Mouse (Mus musculus): ENCODE measurements around the gene Fbxl19. TPM values are rescaled to one million over a fixed set of nuclear protein-coding genes. Genes with fewer than 3 reads are reported as not detected.
A peak's percentile ranks its signal among the peaks of the same experiment; 100 is the strongest.

Fbxl19 gene
- total RNA-seq, 1 experiment from 2014 or later, result 12.8 TPM

DNA sequence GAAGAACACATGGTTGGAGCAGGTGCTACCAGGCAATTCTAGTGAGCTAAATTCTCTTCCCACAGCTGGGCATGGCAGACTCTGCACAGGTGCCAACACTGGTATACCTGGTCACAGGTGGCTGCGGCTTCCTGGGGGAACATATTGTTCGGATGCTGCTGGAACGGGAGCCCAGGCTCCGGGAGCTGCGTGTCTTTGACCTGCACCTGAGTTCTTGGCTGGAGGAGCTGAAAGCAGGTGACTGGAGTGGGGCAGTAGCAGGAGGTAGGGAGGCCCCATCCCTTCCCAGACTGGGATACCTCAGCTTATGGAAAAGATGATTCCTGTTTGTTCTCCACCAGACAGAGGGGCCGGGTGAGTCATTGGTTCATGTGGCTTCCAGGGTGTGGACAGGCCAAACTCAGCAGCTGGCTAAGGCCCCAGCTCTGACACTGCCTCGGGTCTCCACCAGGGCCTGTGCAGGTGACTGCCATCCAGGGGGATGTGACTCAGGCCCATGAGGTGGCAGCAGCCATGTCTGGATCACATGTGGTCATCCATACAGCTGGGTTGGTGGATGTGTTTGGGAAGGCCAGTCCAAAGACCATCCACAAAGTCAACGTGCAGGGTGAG is 56.8 kb downstream of the Fbxl19 start:
- peak; percentile 59 for DNase-seq

DNA sequence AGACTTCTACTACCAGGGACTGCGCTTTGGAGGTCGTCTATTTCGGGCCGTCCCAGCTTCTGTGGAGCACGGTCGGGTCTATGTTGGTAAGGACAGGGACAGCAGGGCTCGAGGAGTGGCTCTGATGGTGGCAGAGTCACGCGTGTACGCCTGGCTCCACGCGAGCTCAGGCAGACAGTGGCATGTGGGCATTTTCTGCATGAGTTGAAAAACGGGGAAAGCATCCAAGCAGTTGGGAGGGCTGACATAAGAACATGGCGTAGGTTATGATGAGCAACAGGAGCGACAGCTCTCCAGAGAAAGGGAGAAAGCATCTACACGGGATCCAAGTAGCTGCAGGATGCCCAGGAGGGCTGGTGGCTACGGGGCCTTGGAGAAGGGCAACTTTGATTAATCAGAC is 58.0 kb downstream of the Fbxl19 start:
- DNase-seq, result no peak

DNA sequence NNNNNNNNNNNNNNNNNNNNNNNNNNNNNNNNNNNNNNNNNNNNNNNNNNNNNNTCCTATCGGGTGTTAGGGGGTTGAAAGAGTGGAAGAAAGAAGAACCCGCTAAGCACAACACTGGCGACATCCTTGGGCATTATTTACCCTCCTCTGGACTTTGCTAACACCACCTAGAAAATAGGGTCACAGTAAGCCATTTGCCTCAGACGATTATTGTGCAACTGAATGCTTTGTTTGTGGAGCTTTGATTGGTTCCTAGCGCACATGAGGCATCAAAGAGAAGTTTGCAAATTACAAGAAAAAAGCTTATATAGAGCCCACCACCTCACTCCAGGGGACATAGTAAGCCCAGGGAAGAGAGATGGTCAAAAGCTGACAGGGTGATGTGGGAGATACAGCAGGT is 64.5 kb downstream of the Fbxl19 start:
- DNase-seq, result no peak

DNA sequence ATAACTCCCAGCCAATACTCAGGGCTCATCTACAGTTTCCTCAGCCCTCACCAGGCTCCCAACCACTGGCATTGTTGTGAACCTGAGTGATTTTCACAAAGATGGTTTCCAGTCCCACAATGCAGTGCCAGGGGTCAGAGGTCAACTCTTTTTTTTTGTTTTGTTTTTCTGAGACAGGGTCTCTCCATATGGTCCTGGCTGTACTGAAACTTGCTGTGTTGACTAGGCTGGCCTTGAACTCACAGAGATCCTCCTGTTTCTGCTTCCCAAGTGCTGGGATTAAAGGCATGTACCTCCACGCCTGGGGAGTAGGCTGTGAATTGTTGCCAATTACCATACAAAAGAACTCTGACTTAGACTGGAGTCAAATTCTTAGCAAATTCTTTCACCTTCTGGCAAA is 65.5 kb downstream of the Fbxl19 start:
- no peak for DNase-seq

DNA sequence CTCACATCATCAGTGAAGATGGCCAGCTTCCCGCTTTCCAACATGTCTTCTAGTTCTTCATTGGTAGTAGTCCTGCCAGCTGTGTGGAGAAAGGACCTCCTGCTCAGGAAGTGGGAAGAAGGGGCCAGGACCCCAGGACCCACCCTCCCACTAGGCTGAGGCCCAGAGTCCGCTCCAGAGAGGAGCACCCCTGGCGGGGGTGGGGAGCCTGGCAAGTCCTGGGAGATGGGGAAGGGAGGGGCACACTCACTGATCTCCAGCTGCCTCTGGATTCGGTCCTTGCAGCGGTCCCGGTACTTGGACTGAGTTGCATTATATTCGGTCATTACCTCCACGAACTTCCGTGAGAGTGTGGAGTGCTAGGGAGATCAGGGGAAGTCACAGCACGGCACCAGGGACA is 66.3 kb downstream of the Fbxl19 start:
- DNase-seq, result no peak

DNA sequence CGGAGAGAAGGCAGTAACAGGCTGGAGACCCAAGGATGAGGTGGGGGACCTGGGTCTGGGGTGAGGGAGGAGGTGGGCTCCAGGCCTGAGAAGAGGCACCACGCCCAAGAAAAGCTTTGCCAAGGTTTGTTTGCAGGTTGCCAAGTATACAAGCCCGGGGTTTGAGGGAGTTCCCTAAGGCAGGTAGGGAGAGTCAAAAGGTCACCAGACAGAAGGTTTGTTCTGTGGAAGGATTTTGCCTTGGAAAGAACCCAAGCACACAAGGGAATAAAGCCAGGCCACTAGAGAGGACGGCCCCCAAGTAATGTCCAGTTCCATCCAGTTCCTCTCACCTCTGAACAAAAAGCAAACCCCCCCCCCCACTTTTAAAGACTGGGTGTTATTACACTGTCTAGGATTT is 66.9 kb downstream of the Fbxl19 start:
- no peak for DNase-seq

DNA sequence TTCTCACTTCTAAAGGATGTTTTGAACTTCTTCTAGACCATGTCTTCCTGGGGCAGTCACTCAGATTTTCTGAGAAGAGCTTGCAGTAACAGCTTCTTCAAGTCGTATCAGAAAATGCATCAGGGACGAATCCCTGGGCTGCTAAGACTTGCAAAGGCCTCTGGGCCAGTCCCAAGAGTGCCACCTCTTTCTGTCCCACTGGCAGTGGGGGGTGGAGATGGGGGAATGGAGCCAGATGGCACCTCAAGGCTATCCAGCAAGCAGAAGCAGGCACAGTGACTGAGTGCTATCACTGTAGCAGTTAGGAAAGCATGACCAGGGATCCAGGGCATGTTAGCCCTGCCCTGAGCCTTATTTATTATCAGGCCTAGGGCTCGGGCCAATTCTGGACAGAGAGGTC is 67.9 kb downstream of the Fbxl19 start:
- DNase-seq, result peak; percentile 82

DNA sequence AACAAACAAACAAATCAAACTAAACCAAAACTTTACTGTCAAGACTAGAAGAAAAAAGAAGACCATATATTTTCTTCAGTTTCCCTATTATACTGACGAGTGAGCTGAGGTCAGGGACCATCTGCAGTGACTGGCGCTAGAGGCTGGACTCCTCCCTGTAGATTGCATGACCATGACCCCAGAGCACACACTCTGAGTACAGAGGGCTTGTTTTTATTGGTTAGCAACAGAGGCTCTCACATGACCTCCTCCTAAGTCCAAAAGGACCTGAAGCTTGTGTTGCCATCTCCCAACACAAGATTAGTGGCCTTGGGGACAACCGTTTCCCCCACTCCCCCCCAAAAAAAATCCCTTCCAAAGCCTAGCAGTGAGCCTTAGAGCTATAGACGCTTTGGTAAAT is 69.5 kb downstream of the Fbxl19 start:
- peak; percentile 44 for DNase-seq

DNA sequence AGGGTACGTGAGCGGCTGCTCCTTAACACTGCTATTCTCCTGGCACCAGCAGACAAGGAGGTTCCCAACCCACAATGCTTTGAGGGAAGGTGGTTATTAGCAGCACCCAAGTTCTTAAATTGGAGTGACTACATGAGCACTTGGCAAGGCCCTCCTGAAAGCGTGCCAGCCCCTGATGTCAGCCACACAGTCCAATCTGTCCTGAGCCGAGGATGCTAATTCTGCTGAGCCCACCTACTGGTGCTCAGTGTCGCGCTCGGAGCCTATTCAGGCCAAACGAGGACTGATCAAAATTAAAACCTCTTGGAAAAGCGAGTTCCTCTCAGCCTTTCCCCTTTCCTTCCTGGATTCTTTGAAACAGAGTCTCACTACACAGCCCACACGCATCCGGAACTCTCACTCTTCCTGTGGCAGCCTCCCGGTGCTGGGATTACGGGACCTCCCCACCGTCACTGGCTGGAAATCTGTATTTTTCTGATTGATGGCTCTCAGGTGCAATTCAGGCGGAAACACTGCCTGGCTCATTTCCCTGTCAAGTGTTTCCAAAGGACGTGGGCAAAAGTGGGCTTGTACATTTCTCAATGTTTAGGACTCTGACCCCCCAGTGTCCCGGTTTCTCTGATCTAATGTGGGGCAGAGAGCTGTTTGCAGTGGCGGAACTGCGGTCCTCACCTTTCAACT is 70.0 kb downstream of the Fbxl19 start:
- peak; percentile 77 for DNase-seq

DNA sequence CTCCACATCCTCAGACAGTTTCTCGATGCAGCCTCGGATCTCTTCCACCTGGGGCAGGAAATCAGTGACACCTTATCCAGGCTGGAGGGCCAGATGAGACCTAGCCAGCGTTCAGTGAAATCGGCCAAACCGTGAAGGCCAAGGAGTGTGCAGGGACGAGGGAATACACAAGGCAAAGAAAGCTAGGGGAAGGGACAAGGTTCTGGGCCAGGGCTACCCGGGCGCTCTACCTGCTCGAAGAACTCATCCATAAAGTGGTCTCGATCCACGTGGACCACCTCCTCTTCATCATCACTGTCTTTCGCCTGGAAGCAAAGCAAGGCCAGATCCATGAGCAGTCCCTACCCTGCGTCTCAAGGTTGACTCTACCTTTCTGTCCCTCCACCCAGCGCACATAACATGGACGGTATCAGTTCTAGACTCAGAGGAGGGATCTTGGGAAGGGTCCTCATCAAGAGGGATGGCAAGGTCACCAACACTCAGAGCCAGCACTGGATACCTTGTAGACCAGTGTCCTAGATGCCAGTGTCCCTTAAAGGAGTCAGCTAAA is 70.8 kb downstream of the Fbxl19 start:
- no peak for DNase-seq

DNA sequence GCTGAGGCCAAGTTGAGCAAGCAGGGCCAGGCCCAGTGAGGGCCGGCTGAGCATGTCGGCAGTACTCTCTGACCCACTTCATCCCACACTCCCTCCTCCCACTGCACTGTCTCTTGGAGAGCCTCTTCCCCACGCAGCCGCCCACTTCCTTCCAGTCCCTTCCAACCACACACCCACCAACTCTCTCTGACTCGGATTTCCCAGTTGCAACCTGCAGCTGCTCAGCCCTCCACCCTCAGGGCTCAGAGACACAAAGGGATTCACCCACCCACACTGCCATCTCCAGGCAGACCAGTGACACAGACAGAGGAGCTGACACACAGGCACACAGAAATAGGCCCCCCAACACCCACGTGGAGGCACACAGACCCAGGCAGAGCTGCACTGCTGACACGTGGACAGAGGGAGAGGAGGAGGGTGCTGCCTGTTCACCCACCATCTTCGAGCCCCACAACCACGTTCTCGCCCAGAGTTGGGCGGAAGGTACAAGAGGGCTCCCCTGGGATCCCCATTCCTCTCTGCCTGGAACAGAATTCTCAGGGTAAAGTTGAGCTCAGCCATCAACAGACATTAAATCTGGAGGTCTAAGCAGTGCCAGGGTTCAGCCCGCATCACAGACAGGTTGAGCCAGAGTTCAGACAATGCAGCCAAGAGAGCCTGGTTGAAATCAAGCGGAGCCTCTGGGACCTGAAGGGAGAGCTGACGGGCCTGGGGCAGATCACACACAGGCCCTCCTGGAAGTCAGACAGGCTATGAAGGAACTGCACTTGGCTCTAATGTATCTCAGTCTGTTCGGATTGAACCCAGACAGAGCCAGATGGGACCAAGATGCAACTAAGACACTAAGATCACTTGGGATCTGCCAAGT is 71.8 kb downstream of the Fbxl19 start:
- DNase-seq, result peak; percentile 69

DNA sequence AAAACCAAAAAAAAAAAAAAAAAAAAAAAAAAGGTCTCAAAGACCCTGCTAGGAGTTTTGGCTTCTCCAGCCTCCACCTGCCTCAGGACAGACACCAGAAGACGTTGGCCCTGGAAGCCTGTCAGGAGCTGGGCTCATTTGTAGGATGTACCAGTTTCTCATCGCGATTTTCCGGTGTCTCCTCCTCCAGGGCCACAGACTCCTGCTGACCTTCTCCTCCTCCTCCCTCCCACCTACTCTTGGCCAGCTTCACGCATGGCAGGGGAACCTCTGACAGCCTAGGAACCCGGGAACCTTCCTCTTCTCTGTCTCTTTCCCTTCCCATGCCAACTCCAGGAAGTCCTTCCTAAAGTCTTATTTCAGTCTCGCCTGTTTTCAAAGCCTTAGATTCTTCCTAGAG is 72.7 kb downstream of the Fbxl19 start:
- DNase-seq, result no peak

DNA sequence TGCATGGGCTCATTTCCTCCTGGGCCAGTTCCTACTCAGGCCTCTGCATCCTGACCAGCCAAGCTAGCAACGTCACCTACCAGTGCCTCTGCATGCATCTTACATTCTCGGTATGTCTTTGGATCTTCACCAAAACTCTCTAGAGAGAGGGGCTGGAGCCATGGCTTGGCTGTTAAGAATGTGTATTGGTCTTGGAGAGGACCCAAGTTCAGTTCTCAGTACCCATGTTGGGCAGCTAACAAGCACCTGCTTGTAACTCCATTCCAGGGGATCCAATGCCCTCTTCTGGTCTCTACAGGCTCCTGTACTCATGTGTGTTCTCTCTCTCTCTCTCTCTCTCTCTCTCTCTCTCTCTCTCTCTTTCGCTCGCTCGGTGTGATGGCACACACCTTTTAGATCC is 73.4 kb downstream of the Fbxl19 start:
- DNase-seq, result no peak

Small RNA genes lying within 50 kb of the gene (microRNA-seq; reads per million reads assigned to microRNA genes)
- gene Mir762, result 0 reads per million in 2 experiments

Other genes starting within 250 kb of the Fbxl19 start
- gene Srcap, start 232.6 kb upstream of the Fbxl19 start, total RNA-seq (2021), result 88.8 and 95.3 TPM in 2 replicates
- gene Gm42715, start 225.0 kb upstream of the Fbxl19 start, total RNA-seq (2021), result 21.9 and 23.8 TPM in 2 replicates
- not detected in 2 replicates for gene Tmem265, start 183.2 kb upstream of the Fbxl19 start, total RNA-seq (2021)
- gene Phkg2, start 171.2 kb upstream of the Fbxl19 start, total RNA-seq (2021), result 36.6 and 44.4 TPM in 2 replicates
- gene Ccdc189, start 155.9 kb upstream of the Fbxl19 start, total RNA-seq (2021), result 7.5 and 10.7 TPM in 2 replicates
- 56.0 and 62.8 TPM in 2 replicates for gene Rnf40, start 155.8 kb upstream of the Fbxl19 start, total RNA-seq (2021)
- gene Zfp629, start 128.7 kb upstream of the Fbxl19 start, total RNA-seq (2021), result 21.6 and 26.4 TPM in 2 replicates
- gene Bcl7c, start 35.6 kb upstream of the Fbxl19 start, total RNA-seq (2021), result 64.8 and 69.2 TPM in 2 replicates
- 4.7 and 5.1 TPM in 2 replicates for gene Ctf1, start 31.8 kb upstream of the Fbxl19 start, total RNA-seq (2021)
- not detected in 2 replicates for gene Ctf2, start 12.4 kb upstream of the Fbxl19 start, total RNA-seq (2021)
- gene Orai3, start 25.3 kb downstream of the Fbxl19 start, total RNA-seq (2021), result 28.1 and 28.3 TPM in 2 replicates
- gene Setd1a, start 32.1 kb downstream of the Fbxl19 start, total RNA-seq (2021), result 37.7 and 46.2 TPM in 2 replicates
- gene Gm49388, start 41.1 kb downstream of the Fbxl19 start, total RNA-seq (2021), result 0.38 and 0.44 TPM in 2 replicates
- 38.0 and 69.3 TPM in 2 replicates for gene Hsd3b7, start 56.1 kb downstream of the Fbxl19 start, total RNA-seq (2021)
- 84.5 and 85.0 TPM in 2 replicates for gene Stx4a, start 79.8 kb downstream of the Fbxl19 start, total RNA-seq (2021)
- gene Stx1b, start 80.0 kb downstream of the Fbxl19 start, total RNA-seq (2021), result 7.8 and 9.9 TPM in 2 replicates
- gene Zfp646, start 131.7 kb downstream of the Fbxl19 start, total RNA-seq (2021), result 32.1 and 36.7 TPM in 2 replicates
- gene Zfp668, start 132.3 kb downstream of the Fbxl19 start, total RNA-seq (2021), result 8.3 and 12.0 TPM in 2 replicates
- gene Prss53, start 146.4 kb downstream of the Fbxl19 start, total RNA-seq (2021), result 0.70 and 0.94 TPM in 2 replicates
- not detected in 2 replicates for gene Gm21974, start 150.9 kb downstream of the Fbxl19 start, total RNA-seq (2021)
- gene Vkorc1, start 151.1 kb downstream of the Fbxl19 start, total RNA-seq (2021), result 60.7 and 92.8 TPM in 2 replicates
- gene Bckdk, start 159.5 kb downstream of the Fbxl19 start, total RNA-seq (2021), result 130 and 135 TPM in 2 replicates
- gene Kat8, start 168.0 kb downstream of the Fbxl19 start, total RNA-seq (2021), result 24.0 and 25.5 TPM in 2 replicates
- gene Prss8, start 185.6 kb downstream of the Fbxl19 start, total RNA-seq (2021), result 0.22 and 0.30 TPM in 2 replicates
- 12.5 and 13.1 TPM in 2 replicates for gene Prss36, start 202.2 kb downstream of the Fbxl19 start, total RNA-seq (2021)
- gene Fus, start 222.9 kb downstream of the Fbxl19 start, total RNA-seq (2021), result 275 and 322 TPM in 2 replicates
- gene Pycard, start 249.3 kb downstream of the Fbxl19 start, total RNA-seq (2021), result 3.4 and 10.1 TPM in 2 replicates